Mouse (Mus musculus) frontal cortex, adult (tissue): ENCODE results near the gene P4ha2.

Experiments
- ATAC-seq: cut with Nextera tagmentation; 2 replicates; pipeline ENCODE4 v1.9.2; 2017; ENCODE audit warnings: mild to moderate bottlenecking, moderate library complexity, mixed read lengths; ENCODE audit not compliant: low TSS enrichment

P4ha2 gene

DNA sequence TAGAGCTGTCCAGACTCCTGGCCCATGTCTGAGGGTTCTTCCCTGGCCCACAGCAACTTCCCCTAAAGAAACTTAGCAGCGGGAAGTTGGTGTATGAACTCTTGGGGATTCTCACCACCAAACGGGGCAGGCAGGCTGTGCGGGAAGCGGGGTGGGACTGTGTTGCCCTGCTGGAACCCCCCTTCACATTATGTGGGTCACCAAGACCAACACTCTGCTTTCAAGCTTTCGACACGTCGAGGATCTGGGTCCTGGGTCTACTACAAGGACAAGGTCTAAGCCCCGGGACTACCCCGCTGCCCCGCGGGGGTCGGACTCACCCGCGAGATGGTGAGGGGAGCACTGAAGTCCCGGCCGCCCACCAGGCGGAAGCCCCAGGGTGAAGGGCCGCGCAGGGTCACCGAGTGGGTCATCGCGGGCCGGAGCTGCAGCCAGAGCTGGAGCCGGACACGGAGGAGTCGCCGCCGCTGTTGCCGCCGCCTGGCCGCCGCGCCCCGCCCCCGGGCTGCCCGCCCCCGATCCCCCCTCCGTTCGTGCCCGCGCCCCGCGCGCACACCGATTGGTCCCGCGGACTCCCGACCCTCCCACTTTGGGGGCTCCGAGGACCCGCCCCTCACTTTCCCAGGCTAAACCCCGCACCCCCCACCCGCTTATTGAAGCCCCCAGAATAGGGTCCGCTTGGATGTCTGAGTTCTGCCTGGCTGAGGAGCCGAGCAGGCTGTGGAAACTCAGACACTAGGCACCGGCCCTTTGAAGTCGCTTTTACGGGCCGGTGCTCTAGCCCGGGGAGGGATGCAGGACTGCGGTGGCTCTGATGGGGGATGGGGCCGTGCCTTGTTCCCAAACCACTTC, 31.1 kb upstream of the P4ha2 start, which contains the start of gene Pdlim4:
TSS of gene Pdlim4 (minus strand) at position 495 of the 852 bp plus-strand sequence.
- ATAC-seq, result no peak

DNA sequence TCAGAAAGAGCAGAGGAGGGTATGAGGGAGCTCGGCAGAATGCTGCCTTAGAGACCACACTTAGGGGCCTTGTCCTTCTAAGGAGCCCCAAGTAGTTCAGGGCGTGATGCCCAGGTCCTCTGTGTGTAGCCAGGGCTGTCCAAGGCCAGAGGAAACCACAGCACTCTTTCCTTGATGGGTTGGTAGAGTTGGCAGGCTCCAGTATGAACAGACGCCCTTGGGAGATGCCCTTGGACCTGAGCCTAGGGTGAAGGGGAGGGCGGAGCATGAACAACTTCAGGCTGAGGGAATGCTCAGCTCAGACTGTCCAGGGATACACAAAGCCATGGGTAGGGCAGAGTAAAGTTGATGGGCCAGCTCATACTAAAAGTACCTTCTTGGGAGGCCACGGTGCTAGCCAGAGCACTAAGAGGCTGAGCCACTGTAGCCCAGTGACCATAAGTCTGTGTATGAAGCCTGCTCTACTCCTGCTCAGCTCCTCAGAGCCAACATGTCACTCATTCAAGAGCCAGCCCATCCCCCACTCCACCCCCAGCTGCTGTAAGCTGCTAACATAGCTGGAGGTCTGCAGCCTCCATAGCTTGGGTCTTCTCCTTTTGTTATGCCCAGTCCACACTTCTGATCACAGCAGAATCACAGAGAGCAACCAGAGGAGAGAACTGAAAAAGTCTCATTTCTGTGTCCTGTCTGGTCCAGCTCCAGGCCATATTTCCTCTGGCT, 28.0 kb upstream of the P4ha2 start:
- ATAC-seq, result no peak

- ATAC-seq, result no peak
Observed at GRCm38 (mm10) chr11:54073291-54073690, 26.6 kb upstream of the P4ha2 start.

GRCm38 (mm10) chr11:54075353-54075752, 24.5 kb upstream of the P4ha2 start:
- no peak for ATAC-seq

DNA sequence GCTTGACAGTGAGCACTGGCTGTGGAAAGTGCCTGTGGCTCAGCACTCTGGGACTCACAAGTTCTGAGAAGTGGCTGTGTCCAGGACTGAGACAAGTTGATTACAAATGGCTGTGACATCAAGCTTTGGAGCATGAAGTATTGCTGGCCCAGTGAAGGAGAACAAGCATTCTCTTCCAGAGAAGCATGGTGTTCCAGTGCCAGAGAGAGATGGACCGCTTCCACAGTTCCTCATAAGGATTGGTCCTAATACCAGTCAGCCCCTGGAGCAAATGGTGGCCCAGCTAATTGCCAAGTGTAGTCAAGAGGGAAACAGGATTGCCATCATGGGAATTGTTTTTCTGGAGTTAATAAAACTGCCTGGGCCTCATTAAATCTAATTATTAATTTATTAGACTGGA, 23.8 kb upstream of the P4ha2 start:
- ATAC-seq, result no peak; the same call in 1 of the 2 replicates

DNA sequence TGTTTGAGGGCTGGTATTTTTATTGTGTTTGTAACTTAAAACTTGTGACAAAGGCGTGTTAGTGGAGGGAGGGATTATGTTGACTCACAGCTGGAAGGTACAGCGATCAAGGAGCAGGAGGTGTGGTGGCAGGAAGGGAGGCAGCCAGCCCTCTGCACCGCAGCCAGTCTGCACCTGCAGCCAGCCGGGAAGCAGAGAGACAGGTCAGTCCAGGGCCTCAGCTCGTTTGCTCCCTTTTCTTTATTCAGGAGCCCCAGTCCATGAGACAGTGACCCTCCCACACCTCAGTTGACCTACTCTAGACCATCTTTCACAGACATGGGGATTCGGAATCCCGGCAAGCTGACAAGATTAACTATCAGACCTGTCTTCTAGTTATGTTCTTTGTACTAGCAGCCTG, 19.5 kb upstream of the P4ha2 start:
- no peak for ATAC-seq

DNA sequence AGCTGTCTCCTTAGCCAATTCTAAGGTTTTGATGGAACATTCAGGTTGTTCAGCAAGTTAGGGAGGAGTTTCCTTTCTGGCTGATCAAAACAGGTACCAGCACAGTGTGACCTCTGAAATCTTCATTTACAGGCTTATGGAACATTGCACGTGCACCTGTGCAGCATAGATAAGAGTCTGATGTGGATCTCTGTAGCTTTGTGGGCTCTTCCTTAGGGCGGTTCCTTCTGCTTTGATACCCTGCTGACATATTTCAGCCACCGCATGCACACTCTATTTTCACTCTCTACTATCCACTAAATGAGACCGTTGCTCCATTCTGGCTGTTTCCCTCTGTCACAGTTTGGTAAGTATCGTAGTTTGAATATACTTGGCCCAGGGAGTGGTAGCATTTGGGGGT, 17.2 kb upstream of the P4ha2 start:
- ATAC-seq, result no peak

DNA sequence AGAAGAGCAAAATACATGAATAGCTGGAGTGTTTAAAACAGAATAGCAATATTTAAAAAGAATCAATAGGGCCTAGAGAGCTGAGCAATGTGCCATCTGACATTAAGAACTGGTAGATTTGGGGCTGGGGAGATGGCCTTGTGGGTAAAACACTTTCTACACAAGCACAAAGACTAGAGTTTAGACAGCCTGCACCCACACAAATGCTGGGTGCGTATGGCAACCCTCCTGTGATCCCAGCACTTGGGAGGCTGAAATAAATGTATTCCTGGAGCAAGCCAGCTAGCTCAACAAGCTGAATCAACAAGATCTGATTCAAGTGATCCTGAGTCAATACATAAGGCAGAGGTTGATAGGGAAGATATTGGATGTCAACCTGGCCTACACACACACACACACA, 14.9 kb upstream of the P4ha2 start:
- ATAC-seq, result no peak

GRCm38 (mm10) chr11:54085816-54086215, 14.1 kb upstream of the P4ha2 start:
- ATAC-seq, result no peak

GRCm38 (mm10) chr11:54088253-54088946, 11.5 kb upstream of the P4ha2 start:
- ATAC-seq, result peak; percentile 60; the same call in 1 of the 2 replicates

DNA sequence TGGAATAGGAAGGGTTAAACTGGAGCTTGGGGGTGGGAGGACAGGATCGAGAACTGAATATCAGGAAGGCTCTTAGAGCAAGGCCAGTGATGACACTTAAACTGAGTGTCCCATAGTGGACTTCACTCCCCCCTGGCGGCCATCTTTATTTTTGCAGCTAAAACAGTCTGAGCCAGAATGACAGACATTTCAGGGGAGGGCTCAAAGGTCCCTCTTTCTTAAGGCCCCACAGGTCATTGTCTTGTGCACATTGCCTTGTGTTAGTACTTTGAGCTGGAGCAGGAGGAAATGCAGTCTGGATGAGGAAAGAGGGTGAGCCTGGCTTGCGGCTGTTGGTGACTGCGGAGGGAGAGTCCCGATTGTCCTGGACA, 11.0 kb upstream of the P4ha2 start:
- ATAC-seq, result peak; percentile 70; the same call in 1 of the 2 replicates

GRCm38 (mm10) chr11:54090091-54090879, 9.6 kb upstream of the P4ha2 start:
- no peak for ATAC-seq

GRCm38 (mm10) chr11:54091726-54092125, 8.2 kb upstream of the P4ha2 start:
- peak; percentile 53; the same call in 1 of the 2 replicates for ATAC-seq

DNA sequence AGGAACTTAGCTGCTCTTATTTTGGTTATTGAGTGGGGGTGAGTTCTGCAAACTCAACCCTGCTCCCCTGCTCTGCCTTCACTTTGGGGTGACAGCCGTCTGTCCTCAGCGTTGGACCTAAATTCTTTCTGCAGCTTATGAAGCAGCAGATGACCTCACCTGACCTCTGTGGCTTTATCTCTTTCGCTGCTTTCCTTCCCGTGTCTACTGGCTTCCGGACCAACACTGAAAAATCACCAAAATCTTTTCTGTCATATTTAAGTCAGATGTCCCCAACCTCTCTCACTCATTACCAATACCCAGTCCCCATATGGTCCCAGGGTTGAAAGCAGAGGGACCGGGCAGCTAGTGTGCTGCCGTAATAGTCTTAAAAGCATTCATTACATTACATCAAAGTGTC, 7.7 kb upstream of the P4ha2 start:
- no peak for ATAC-seq

- peak; percentile 60; the same call in 1 of the 2 replicates for ATAC-seq
Observed at GRCm38 (mm10) chr11:54093000-54093399, 6.9 kb upstream of the P4ha2 start.

GRCm38 (mm10) chr11:54100692-54101591, 1.0 kb downstream of the P4ha2 start:
- peak; percentile 87 for ATAC-seq

DNA sequence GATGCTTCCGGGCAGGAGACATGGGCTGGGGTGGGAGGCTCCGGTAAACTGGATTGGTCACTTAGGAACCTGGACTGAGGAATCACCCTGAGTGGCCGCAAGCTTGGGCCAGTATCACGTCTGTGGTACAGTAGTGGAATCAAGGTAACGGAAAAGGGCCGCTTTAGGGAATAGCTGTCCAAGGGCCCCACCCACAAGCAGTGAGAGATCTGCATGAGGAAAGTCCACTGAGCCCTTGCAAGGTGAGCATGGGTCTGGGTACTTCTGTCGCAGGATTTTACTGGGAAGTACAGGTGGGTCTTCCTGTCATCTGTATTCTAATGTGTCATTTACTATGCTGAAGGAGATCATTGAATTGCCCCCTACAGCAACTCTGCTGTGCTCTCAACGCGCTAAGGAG, 1.8 kb downstream of the P4ha2 start:
- 0 out of 2 replicates have a peak, but pooled peaks have one; percentile 8 for ATAC-seq

- ATAC-seq, result no peak
Observed at GRCm38 (mm10) chr11:54102706-54103449, 3.0 kb downstream of the P4ha2 start.

- no peak for ATAC-seq
Observed at GRCm38 (mm10) chr11:54105011-54105410, 5.1 kb downstream of the P4ha2 start.

DNA sequence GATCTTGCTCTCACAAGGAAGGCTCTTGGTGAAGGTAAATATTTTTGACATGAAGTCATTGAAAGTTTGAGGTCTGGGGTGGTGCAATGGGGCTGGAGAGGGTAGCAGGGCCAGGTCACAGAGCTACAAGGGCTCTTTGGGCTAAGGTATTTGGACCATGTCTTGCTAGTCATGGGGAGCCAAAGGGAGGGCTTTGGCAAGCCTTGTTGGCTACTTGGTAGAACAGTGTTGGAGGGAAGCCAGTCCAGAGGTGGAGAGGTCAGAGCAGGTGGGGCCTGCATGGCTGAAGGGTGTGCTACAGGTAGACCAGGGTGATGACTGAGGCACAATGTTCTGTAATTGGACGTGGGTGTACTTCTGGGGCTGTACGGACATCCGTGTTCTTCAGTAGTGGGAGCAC, 6.8 kb downstream of the P4ha2 start:
- ATAC-seq, result no peak
